Mouse (Mus musculus) liver, adult 2 months (tissue): Measurements from ENCODE around the gene Kif17.

ENCODE experiments used
- CTCF ChIP-seq: fragments of 200-500 bp; IDR thresholded peaks from 2 replicates; pipeline ENCODE4 v1.5.1; 2011; ENCODE audit warnings: low read depth, low read length, control low read depth
- POLR2A ChIP-seq: fragments of 200-500 bp; IDR thresholded peaks from 2 replicates; pipeline ENCODE4 v1.6.1; 2011; ENCODE audit warnings: low read length, control low read depth; ENCODE audit not compliant: insufficient read depth; ENCODE audit errors: extremely low read depth

- TF ChIP-seq CTCF = no peak
- TF ChIP-seq POLR2A = no peak
Measured at GRCm38 (mm10) chr4:138221406-138221805, 28.8 kb upstream of the Kif17 start.
